Mouse (Mus musculus): Measurements from ENCODE around the gene Kcnj12.

DNA sequence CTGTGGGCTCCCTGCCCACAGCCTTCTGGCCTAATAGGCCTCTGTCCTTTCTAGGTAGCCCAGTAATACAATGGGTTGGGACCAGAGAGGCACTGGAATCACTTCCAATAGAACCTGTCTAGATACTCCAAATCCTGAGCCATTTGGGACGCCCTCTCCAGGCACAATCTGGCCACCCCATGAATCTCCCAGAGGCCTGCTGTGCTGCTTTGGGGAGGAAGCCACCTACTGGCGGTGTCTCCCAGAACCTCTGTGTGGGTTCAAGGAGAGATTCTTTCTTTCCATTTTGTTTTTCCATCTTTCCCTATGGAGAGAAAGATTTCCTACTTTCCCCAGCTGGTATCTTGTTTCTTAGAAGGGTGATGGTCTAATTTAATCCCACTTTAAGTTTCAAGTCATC is 46.1 kb upstream of the Kcnj12 start:
- TF ChIP-seq CTCF (IDR thresholded peaks at IDR 0.05; ENCODE audit: low read depth) (no peak), EP300 (optimal IDR thresholded peaks at IDR 0.05) (no peak)

All from stomach, postnatal 0 days (tissue).